Mouse (Mus musculus): ENCODE measurements around the gene Cdhr3. TPM values are rescaled to one million over a fixed set of nuclear protein-coding genes. Genes with fewer than 3 reads are reported as not detected.
"Not testable (repeated sequence)": the region's sequence is repeated elsewhere in the genome, so short reads cannot be mapped to it uniquely, and the experiment has no call there.

The Cdhr3 gene
- polyA plus RNA-seq, 1 experiment: 18.5 TPM

GRCm38 (mm10) chr12:33015103-33015502, 77.6 kb downstream of the Cdhr3 start:
- WGBS: 83% methylated on average over 1 of the region's 1 CpGs
- no peak for DNase-seq
- Histone ChIP-seq H3K4me1 (ENCODE audit: control insufficient read depth, insufficient read depth, low read length) (0 out of 2 replicates have a peak, but pooled peaks cover 5% of the 10 kb centered on the region), H3K4me3 (replicated peaks; ENCODE audit: extremely low read depth, low read depth, low read length) (no peak overlapping the region)
- TF ChIP-seq POLR2A (IDR thresholded peaks at IDR 0.05; ENCODE audit: borderline replicate concordance, extremely low read depth, low read depth, low read length): no peak
- no peak for TF ChIP-seq CTCF (IDR thresholded peaks at IDR 0.05; ENCODE audit: insufficient read depth, low read length)

DNA sequence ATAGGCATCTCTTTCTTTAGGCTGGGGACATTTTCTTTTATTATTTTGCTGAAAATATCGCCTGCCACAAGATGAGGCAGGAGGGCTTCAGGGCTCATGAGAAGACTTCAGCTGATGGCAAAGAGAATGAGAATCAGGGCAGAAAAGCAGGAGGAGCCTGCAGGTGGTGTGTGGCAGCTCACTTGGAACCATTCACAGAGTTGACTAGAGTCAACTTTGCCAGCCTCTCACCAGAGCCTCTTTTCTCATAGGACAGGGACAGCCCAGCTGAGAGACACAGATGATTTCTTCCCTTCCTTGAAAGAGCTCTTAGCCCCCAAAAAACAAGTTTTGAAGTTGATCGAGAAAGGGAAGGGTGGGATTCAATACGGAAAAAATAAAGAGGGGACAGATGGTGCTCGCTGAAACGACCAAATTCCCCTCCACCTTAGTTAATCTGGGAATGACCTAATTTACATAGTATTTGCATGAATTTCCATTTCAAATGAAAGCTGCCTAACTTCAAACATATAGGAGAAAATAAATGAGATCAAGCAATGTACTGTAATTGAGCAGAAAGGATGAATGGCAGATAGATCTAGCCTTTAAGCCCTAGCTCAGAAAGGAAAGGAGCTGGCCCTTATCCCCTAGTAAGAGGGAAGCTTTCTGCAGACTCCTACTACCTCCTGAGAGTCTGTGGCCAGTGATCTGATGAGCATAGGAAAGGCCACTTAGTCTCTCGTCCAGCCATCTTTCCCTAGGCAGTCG, 78.5 kb downstream of the Cdhr3 start:
- DNase-seq: no peak
- WGBS: 63% methylated on average over 7 of the region's 7 CpGs
- 0 out of 2 replicates have a peak, but pooled peaks cover 2% of the 10 kb centered on the region for H3K4me1 ChIP-seq (ENCODE audit: control insufficient read depth, insufficient read depth, low read length)
- TF ChIP-seq POLR2A (IDR thresholded peaks at IDR 0.05; ENCODE audit: borderline replicate concordance, extremely low read depth, low read depth, low read length) (no peak), CTCF (IDR thresholded peaks at IDR 0.05; ENCODE audit: insufficient read depth, low read length) (no peak)
- no peak overlapping the region for H3K4me3 ChIP-seq (replicated peaks; ENCODE audit: extremely low read depth, low read depth, low read length)

- WGBS: 28% methylated on average over 3 of the region's 3 CpGs
- Histone ChIP-seq H3K4me1 (ENCODE audit: control insufficient read depth, insufficient read depth, low read length) (peaks cover 11% of the 10 kb centered on the region), H3K4me3 (replicated peaks; ENCODE audit: extremely low read depth, low read depth, low read length) (no peak overlapping the region)
- TF ChIP-seq POLR2A (IDR thresholded peaks at IDR 0.05; ENCODE audit: borderline replicate concordance, extremely low read depth, low read depth, low read length): no peak
- TF ChIP-seq CTCF (IDR thresholded peaks at IDR 0.05; ENCODE audit: insufficient read depth, low read length): peak; percentile 97
- peak; percentile 56 for DNase-seq
Observed at GRCm38 (mm10) chr12:33010026-33010425, 82.6 kb downstream of the Cdhr3 start.

GRCm38 (mm10) chr12:33009206-33009966, 83.3 kb downstream of the Cdhr3 start:
- no peak for DNase-seq
- WGBS: 78% methylated on average over 6 of the region's 6 CpGs
- TF ChIP-seq CTCF (IDR thresholded peaks at IDR 0.05; ENCODE audit: insufficient read depth, low read length) (no peak), POLR2A (IDR thresholded peaks at IDR 0.05; ENCODE audit: borderline replicate concordance, extremely low read depth, low read depth, low read length) (no peak)
- peaks cover 11% of the 10 kb centered on the region for H3K4me1 ChIP-seq (ENCODE audit: control insufficient read depth, insufficient read depth, low read length)
- no peak overlapping the region for H3K4me3 ChIP-seq (replicated peaks; ENCODE audit: extremely low read depth, low read depth, low read length)

GRCm38 (mm10) chr12:33008305-33009110, 84.2 kb downstream of the Cdhr3 start:
- no peak for TF ChIP-seq CTCF (IDR thresholded peaks at IDR 0.05; ENCODE audit: insufficient read depth, low read length)
- TF ChIP-seq POLR2A (IDR thresholded peaks at IDR 0.05; ENCODE audit: borderline replicate concordance, extremely low read depth, low read depth, low read length): no peak
- Histone ChIP-seq H3K4me3 (replicated peaks; ENCODE audit: extremely low read depth, low read depth, low read length) (no peak overlapping the region), H3K4me1 (ENCODE audit: control insufficient read depth, insufficient read depth, low read length) (peaks cover 11% of the 10 kb centered on the region)
- WGBS: 36% methylated on average over 7 of the region's 7 CpGs
- DNase-seq: peak; percentile 62

DNA sequence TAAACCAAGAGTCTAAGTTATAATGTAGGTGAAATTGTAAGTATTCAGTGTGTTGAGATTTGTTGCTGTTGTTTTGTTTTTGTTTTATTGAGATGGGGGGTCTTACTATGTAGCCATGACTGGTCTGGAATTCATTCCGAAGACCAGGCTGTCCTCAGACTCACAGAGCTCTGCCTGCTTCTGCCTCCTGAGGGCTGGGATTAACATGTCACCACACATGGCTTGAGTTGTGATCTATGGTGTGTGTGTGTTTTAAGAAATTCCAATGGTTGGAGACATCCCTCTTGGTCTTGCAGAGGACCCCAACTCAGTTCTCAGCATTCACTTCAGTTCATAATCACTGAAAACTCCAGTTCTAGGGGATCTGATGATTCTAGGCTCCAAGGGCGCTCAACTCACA, 85.5 kb downstream of the Cdhr3 start:
- H3K4me1 ChIP-seq (ENCODE audit: control insufficient read depth, insufficient read depth, low read length): peaks cover 11% of the 10 kb centered on the region
- no peak overlapping the region for H3K4me3 ChIP-seq (replicated peaks; ENCODE audit: extremely low read depth, low read depth, low read length)
- 93% methylated on average over 2 of the region's 2 CpGs for WGBS
- no peak for DNase-seq
- TF ChIP-seq POLR2A (IDR thresholded peaks at IDR 0.05; ENCODE audit: borderline replicate concordance, extremely low read depth, low read depth, low read length) (no peak), CTCF (IDR thresholded peaks at IDR 0.05; ENCODE audit: insufficient read depth, low read length) (no peak)

DNA sequence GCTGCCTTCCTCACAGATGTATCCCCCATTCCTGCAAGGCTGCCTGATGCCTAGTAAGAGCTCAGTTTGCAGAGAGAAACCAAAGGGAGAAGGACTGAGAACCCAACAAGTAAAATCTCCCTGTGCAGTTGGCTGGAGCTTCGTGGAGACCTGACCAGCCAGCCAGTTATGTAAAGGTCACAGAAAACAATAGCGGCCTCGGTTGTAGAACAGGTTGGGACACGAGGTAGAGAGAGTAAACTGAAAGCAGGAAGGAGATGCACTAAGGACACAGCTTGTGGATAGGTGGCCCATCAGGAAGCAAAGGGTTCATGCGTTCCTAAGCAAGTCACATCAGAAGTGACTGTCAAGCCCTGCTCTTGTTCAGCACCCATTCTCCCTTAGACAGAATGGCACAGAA, 86.8 kb downstream of the Cdhr3 start:
- WGBS: 64% methylated on average over 5 of the region's 5 CpGs

DNA sequence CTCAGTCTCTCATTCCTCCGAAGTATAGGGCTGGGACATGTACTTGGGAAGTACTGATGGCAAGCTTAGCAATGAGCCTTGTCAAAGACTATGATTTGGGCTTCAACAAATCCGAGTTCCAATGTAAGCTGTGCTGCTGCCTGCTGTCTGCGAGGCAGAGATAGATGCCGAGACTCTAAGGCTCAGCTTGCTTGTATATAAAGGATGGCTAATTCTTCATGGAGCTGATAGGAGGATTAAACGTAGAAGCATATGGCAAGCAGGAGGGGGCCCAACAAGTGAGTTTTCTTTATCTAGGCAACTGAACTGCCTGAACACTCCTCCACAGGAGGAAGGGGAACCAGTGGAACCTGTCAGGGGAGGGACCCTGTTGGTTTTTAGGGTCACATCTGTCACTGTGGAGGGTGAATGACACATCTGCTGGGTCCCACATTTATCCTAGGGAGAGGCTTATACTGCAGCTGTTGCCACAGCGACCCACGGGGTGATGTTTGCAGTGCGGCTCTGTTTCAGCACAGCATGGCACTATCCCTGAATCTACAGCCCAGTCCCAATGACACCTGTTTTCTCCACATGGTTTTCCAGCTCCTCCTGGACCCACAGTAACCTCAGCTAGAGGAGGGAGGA, 89.2 kb downstream of the Cdhr3 start:
- DNase-seq: no peak
- Histone ChIP-seq H3K4me1 (ENCODE audit: control insufficient read depth, insufficient read depth, low read length) (peaks cover 4% of the 10 kb centered on the region), H3K4me3 (replicated peaks; ENCODE audit: extremely low read depth, low read depth, low read length) (no peak overlapping the region)
- WGBS: 77% methylated on average over 8 of the region's 8 CpGs
- TF ChIP-seq CTCF (IDR thresholded peaks at IDR 0.05; ENCODE audit: insufficient read depth, low read length): no peak
- no peak for TF ChIP-seq POLR2A (IDR thresholded peaks at IDR 0.05; ENCODE audit: borderline replicate concordance, extremely low read depth, low read depth, low read length)

More for the DNA sequence above, 86.8 kb downstream of the Cdhr3 start:
- TF ChIP-seq CTCF (IDR thresholded peaks at IDR 0.05; ENCODE audit: insufficient read depth, low read length): no peak
- no peak for TF ChIP-seq POLR2A (IDR thresholded peaks at IDR 0.05; ENCODE audit: borderline replicate concordance, extremely low read depth, low read depth, low read length)
- H3K4me1 ChIP-seq (ENCODE audit: control insufficient read depth, insufficient read depth, low read length): peaks cover 11% of the 10 kb centered on the region
- no peak overlapping the region for H3K4me3 ChIP-seq (replicated peaks; ENCODE audit: extremely low read depth, low read depth, low read length)
- no peak for DNase-seq

DNA sequence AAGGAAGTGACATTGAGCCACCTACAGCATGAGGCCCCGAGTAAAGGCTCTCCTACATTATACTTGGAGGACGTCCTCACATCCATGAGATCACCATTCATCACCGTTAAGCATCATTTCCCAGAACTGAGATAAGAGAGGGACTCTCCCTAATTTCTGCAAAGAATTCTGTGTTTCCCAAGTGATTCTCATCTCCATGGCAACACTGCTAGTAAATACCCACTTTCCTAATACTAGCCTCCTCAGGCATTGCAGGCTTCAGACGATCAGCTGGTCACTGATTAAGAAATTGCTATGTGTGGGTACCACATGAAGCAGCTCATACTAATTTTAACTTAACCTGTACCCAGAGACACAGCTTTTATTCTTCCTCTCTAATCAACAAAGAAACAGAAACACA, 92.3 kb downstream of the Cdhr3 start:
- DNase-seq: no peak
- WGBS: 32% methylated on average over 4 of the region's 4 CpGs
- H3K4me3 ChIP-seq (replicated peaks; ENCODE audit: extremely low read depth, low read depth, low read length): no peak overlapping the region
- TF ChIP-seq POLR2A (IDR thresholded peaks at IDR 0.05; ENCODE audit: borderline replicate concordance, extremely low read depth, low read depth, low read length) (no peak), CTCF (IDR thresholded peaks at IDR 0.05; ENCODE audit: insufficient read depth, low read length) (no peak)
- no peaks in the 10 kb centered on the region for H3K4me1 ChIP-seq (ENCODE audit: control insufficient read depth, insufficient read depth, low read length)

DNA sequence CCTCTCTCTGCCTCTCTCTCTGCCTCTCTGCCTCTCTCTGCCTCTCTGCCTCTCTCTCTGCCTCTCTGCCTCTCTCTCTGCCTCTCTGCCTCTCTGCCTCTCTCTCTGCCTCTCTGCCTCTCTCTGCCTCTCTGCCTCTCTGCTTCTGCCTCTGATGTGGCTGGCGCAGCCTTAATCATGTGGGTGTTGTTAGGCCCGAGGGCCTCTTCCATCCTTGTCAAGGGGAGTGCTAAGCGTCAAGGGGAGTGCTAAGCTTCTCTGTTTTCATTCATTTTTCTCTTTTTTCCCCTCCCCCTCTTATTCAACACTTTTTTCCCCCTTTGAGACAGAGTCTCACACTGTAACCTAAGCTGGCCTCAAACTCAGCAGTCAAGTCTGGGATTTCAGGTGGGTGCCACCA, 92.9 kb downstream of the Cdhr3 start:
- DNase-seq; H3K4me1 ChIP-seq (ENCODE audit: control insufficient read depth, insufficient read depth, low read length); H3K4me3 ChIP-seq (replicated peaks; ENCODE audit: extremely low read depth, low read depth, low read length): not testable (repeated sequence)
- 39% methylated on average over 3 of the region's 3 CpGs for WGBS

Measured in lung, adult 2 months (tissue).